Mouse (Mus musculus) testis, adult 2 months (tissue): ENCODE data around the gene Zfp36l1.

Experiments used
- CTCF ChIP-seq: fragments of 200-500 bp; IDR thresholded peaks from 2 replicates; pipeline ENCODE4 v1.5.1; 2012; ENCODE audit warnings: low read depth, mild to moderate bottlenecking, inconsistent platforms, low read length, moderate library complexity; ENCODE audit not compliant: control insufficient read depth, insufficient read depth, insufficient replicate concordance
- POLR2A ChIP-seq: fragments of 200-500 bp; IDR thresholded peaks from 2 replicates; pipeline ENCODE4 v1.6.1; 2012; ENCODE audit warnings: low read depth, mild to moderate bottlenecking, inconsistent platforms, low read length, moderate library complexity; ENCODE audit not compliant: control insufficient read depth

DNA sequence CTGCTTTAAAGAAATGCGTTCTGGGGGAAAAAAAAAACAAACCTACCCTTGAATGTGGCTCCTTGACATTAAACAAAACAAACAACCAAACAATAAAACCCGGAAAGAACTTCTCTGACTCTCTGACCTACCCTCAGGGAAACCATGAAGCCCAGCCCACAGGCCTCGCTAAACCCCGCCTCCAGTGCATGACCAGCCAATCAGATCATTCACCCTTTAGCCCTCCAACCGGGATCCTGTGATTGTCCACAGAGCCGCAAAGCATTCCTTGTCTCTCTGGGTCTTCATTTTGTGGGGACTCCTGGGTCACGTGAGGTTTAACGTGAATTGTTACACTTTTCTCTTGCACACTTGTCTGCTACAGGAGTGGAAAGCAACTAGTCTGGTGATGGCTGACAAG, 37.8 kb upstream of the Zfp36l1 start:
- no peak for TF ChIP-seq CTCF
- TF ChIP-seq POLR2A: no peak
